Mouse (Mus musculus) layer of hippocampus, adult 2 months (tissue): Measurements from ENCODE around the gene Ar. TPM values are rescaled to one million over a fixed set of nuclear protein-coding genes. Genes with fewer than 3 reads are reported as not detected.

ENCODE experiments used
- DNase-seq, 2 experiments: peaks; one replicate each; pipeline ENCODE4 v3.0.0; 2022; ENCODE audit warnings: low spot score in 2 of 2
- H3K27ac ChIP-seq: fragments of 200-600 bp; 2 replicates; pipeline ENCODE4 v1.8.1; 2022
- H3K4me3 ChIP-seq: fragments of 200-600 bp; 2 replicates; pipeline ENCODE4 v1.8.1; 2022; ENCODE audit warnings: mild to moderate bottlenecking
- CTCF ChIP-seq: fragments of 200-600 bp; conservative IDR thresholded peaks from 2 replicates; pipeline ENCODE4 v1.8.1; 2022; ENCODE audit warnings: antibody characterized with exemption, mild to moderate bottlenecking, moderate library complexity
- total RNA-seq, 2 experiments: library from RNA; stranded (reverse); gene quantifications; 2 replicates each; pipeline ENCODE4 v1.2.3; 2021

Gene Ar
- total RNA-seq, 2 experiments from 2014 or later: 14.5 to 16.5 TPM

GRCm38 (mm10) chrX:98291763-98292162, 143.2 kb downstream of the Ar start:
- Histone ChIP-seq H3K4me3 (no peak overlapping the region), H3K27ac (no peak overlapping the region)
- DNase-seq: no peak
- no peak for TF ChIP-seq CTCF

DNA sequence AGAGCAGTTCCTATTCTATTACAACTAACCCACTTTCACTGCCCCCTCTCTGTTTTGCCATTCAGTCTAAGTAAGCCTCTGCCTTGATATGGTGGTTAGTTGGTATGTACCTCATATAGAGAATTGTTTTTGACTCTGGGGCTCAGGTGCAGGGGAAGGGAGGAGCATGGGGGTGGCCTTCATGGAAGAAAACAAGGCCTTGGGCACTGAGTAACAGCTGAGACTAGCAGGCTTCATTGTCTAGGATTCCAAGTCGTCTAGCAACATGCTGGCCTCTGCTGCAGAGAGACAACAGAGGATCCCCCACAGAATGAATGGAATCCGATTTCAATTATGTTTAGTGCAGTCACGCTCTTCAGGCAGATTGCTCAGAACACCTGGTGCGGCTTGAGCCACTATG, 152.1 kb downstream of the Ar start:
- no peak for TF ChIP-seq CTCF
- no peak overlapping the region for H3K27ac ChIP-seq
- no peak for DNase-seq
- H3K4me3 ChIP-seq: no peak overlapping the region

- DNase-seq: no peak
- no peak for TF ChIP-seq CTCF
- H3K27ac ChIP-seq: no peak overlapping the region
- no peak overlapping the region for H3K4me3 ChIP-seq
Observed at GRCm38 (mm10) chrX:98301924-98302323, 153.4 kb downstream of the Ar start.

- DNase-seq: no peak
- no peak for TF ChIP-seq CTCF
- H3K27ac ChIP-seq: no peak overlapping the region
- no peak overlapping the region for H3K4me3 ChIP-seq
Observed at GRCm38 (mm10) chrX:98315961-98316360, 167.4 kb downstream of the Ar start.

DNA sequence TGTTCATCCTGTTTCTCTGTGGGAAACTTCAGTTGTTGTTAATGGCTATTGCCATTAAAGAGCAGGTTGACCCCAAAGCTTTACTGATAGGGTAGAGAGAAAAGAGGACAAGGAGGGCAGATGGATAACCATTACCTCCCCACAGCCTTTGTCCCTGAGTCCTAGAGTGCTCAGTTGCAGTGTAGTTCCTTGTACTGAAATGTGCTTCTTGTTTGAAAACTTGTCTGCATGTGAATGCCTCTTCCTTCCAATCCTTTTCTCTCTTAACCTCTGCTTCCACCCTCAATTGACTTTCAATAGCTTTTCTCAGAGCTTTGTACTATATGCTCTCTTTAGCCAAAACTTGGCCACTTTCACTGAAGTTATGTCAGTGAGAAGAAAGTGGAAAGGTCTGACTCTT, 168.9 kb downstream of the Ar start:
- TF ChIP-seq CTCF: no peak
- no peak overlapping the region for H3K4me3 ChIP-seq
- no peak overlapping the region for H3K27ac ChIP-seq
- DNase-seq: no peak

DNA sequence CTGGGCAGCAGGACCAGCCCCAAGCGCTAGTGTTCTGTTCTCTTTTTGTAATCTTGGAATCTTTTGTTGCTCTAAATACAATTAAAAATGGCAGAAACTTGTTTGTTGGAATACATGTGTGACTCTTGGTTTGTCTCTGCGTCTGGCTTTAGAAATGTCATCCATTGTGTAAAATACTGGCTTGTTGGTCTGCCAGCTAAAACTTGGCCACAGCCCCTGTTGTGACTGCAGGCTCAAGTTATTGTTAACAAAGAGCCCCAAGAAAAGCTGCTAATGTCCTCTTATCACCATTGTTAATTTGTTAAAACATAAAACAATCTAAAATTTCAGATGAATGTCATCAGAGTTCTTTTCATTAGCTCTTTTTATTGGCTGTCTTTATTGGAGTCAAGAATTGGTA, 174.5 kb downstream of the Ar start:
- Histone ChIP-seq H3K4me3 (no peak overlapping the region), H3K27ac (no peak overlapping the region)
- no peak for DNase-seq
- no peak for TF ChIP-seq CTCF

DNA sequence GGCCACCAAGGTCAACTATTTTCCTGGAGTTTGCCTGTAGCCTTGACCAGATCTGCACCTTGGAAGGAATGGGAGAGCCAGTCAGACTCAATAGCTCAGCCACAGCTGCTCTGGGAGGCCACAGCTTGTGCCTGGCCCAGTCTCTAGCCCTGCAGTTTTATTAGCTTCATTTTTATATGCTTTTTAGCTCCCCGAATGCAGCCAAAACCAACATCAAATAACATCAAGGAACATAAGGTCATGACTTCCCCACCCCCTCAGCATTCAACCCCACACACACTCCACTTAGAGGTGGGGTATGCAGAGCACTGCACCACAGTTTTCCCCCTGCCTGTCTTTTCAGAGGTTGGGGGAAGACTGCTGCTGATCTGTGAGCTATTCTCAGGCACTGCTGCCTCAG, 198.9 kb downstream of the Ar start:
- no peak overlapping the region for H3K4me3 ChIP-seq
- no peak for TF ChIP-seq CTCF
- no peak overlapping the region for H3K27ac ChIP-seq
- DNase-seq: no peak

DNA sequence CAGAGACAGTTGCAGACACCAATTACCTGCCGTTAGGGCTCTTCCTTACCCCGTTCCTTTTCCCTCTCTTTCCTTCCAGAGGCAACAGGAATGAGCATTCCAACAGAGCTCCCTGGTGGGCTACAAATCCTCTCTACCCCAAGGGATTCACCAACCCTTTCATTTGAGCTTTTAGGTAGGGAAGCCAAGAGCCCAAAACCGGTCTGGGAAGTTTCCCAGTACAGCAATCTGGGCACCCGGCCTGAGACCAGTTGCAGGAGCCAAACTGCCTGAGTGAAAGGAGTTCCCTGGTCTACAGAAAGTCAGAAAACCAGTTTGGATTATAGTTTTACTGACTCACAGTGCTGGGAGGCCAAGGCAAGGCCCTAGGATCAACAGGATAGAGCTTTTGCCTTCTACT, 199.5 kb downstream of the Ar start:
- Histone ChIP-seq H3K4me3 (no peak overlapping the region), H3K27ac (no peak overlapping the region)
- DNase-seq: no peak
- no peak for TF ChIP-seq CTCF
